Mouse (Mus musculus) lung, postnatal 14 days (tissue): ENCODE data around the gene Ypel5.
A peak's percentile ranks its signal among the peaks of the same experiment; 100 is the strongest.

Experiments
- DNase-seq: peaks from one replicate; pipeline ENCODE4 v3.0.0; 2021

Gene Ypel5

GRCm38 (mm10) chr17:72844949-72845490, 8.8 kb downstream of the Ypel5 start:
- DNase-seq = no peak

- DNase-seq = no peak
These were observed 9.3 kb downstream of the Ypel5 start for GRCm38 (mm10) chr17:72845521-72845920.

GRCm38 (mm10) chr17:72855298-72855697, 19.0 kb downstream of the Ypel5 start:
- no peak for DNase-seq

- DNase-seq = peak; percentile 69
These were observed 21.7 kb downstream of the Ypel5 start for GRCm38 (mm10) chr17:72857677-72858633.

GRCm38 (mm10) chr17:72863226-72863625, 27.0 kb downstream of the Ypel5 start:
- DNase-seq = no peak

- DNase-seq = no peak
These were observed 30.5 kb downstream of the Ypel5 start for GRCm38 (mm10) chr17:72866624-72867245.

- DNase-seq = no peak
These were observed 31.9 kb downstream of the Ypel5 start for GRCm38 (mm10) chr17:72868181-72868580.

GRCm38 (mm10) chr17:72878979-72879378, 42.7 kb downstream of the Ypel5 start:
- no peak for DNase-seq

GRCm38 (mm10) chr17:72880156-72880555, 43.9 kb downstream of the Ypel5 start:
- no peak for DNase-seq

- DNase-seq = no peak
These were observed 44.8 kb downstream of the Ypel5 start for GRCm38 (mm10) chr17:72881051-72881450.

GRCm38 (mm10) chr17:72881804-72882203, 45.6 kb downstream of the Ypel5 start:
- DNase-seq = no peak

GRCm38 (mm10) chr17:72889556-72890397, 53.5 kb downstream of the Ypel5 start:
- DNase-seq = peak; percentile 75

- no peak for DNase-seq
These were observed 54.2 kb downstream of the Ypel5 start for GRCm38 (mm10) chr17:72890398-72890898.

- no peak for DNase-seq
These were observed 55.3 kb downstream of the Ypel5 start for GRCm38 (mm10) chr17:72891556-72891955.

GRCm38 (mm10) chr17:72895506-72895905, 59.3 kb downstream of the Ypel5 start:
- no peak for DNase-seq

GRCm38 (mm10) chr17:72897076-72897475, 60.8 kb downstream of the Ypel5 start:
- no peak for DNase-seq

GRCm38 (mm10) chr17:72897961-72898360, 61.7 kb downstream of the Ypel5 start:
- DNase-seq = no peak

GRCm38 (mm10) chr17:72898775-72899174, 62.5 kb downstream of the Ypel5 start:
- no peak for DNase-seq
